Mouse (Mus musculus) cerebellum, postnatal 14 days (tissue): ENCODE data around the gene Tmem219.
A peak's percentile ranks its signal among the peaks of the same experiment; 100 is the strongest.

Experiments
- DNase-seq, 2 experiments: peaks; one replicate each; pipeline ENCODE4 v3.0.0; 2021; ENCODE audit warnings: mixed read lengths in 2 of 2

Tmem219 gene

DNA sequence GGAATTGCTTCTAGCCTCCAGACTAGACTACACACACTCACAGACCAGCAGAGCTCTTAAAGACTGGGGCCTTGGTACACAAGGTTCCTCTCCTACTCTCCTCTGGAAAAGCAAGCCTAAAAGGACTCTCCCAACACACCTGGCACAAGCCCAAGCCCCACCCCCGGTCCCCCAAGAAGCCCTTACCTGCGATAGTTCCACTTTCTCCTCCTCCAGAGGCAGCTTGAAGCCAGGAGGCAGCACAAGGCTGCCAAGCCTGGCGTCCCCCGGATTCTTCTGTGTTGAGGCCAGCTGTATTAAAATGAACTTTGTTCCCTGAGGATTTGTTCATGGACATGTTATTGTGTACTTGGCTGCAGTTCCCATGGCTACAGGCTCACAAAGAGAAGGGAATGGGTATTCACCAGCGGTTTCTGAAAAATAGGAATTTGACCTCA lies at the start of gene Tmem219:
TSS of gene Tmem219 (minus strand) at position 294 of the 437 bp plus-strand sequence.
- DNase-seq, result peak; percentile 13 to 30

DNA sequence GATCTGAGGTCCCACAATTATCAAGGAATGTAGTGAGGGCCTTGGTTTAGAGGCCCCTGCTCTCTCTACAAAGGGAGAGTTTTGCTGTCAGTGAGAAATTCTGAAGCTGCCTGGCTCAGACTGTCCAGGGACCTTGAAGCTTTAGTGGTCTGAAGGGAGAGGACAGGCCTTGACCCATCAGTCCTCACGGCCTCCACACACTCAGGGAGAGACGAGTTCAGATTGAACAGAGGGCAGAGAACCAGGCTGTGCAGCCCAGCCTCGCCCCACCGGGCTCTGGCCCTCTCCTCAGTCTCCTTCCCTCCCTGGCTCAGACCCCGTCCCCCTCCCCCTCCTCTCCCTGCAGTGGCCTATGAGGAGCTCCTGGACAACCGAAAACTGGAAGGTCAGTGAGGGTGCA lies 44.6 kb upstream of the Tmem219 start:
- DNase-seq, result no peak

DNA sequence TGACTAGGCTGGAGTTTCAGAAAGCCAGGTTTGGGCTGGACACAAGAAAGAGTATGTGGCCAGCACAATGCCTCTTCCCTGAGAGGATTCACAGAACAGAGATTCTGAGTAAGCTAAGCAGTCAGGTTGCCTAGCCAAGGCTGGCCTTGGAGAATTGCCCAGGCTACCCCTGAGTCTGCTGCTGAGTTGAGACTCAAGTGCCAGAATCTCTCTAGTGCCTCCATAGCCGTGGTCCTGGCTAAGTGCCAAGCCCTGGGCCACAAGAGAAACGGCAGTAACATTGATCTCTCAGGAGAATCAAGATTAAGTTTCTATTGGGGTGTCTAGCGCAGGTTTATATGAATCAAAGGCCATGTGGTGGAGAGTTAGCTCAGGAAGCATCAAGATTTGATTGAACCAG lies 42.9 kb upstream of the Tmem219 start:
- peak; percentile 82 to 86 for DNase-seq

GRCm38 (mm10) chr7:126963548-126964286 lies 41.0 kb upstream of the Tmem219 start:
- DNase-seq, result peak; percentile 51 to 52

GRCm38 (mm10) chr7:126961965-126962364 lies 39.2 kb upstream of the Tmem219 start:
- no peak for DNase-seq

- no peak for DNase-seq
Measured at GRCm38 (mm10) chr7:126961095-126961494, 38.4 kb upstream of the Tmem219 start.

GRCm38 (mm10) chr7:126959780-126960179 lies 37.1 kb upstream of the Tmem219 start:
- DNase-seq, result peak in 1 of 2 experiments; percentile 46

GRCm38 (mm10) chr7:126955125-126955524 lies 32.4 kb upstream of the Tmem219 start:
- no peak for DNase-seq

GRCm38 (mm10) chr7:126952646-126953045 lies 29.9 kb upstream of the Tmem219 start:
- DNase-seq, result no peak

DNA sequence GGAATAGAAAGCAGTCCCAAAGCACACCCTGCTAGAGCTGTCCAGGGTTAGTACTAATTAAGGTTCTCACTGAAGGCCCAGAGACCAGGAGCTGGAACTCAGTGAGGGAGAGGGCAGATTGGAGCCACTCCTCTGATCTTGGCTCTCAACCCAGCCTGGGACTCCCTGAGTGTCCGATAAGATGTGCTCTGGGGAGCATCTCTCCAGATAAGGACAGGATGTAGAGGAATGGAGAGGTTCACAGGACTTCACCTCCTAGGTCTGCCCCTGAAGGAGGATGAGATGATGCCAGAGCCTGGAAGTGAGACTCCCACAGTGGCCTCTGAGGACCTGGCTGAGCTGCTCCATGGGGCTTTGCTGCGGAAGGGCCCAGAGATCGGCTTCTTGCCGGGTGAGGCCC lies 29.0 kb upstream of the Tmem219 start:
- DNase-seq, result peak; percentile 31 to 42

- peak; percentile 64 to 78 for DNase-seq
Measured at GRCm38 (mm10) chr7:126950647-126951615, 28.2 kb upstream of the Tmem219 start.

- DNase-seq, result peak; percentile 90 to 91
Measured at GRCm38 (mm10) chr7:126949793-126950646, 27.3 kb upstream of the Tmem219 start, which contains the start of gene Sez6l2. Gene Sez6l2 (plus strand): TSS chr7:126950563.

DNA sequence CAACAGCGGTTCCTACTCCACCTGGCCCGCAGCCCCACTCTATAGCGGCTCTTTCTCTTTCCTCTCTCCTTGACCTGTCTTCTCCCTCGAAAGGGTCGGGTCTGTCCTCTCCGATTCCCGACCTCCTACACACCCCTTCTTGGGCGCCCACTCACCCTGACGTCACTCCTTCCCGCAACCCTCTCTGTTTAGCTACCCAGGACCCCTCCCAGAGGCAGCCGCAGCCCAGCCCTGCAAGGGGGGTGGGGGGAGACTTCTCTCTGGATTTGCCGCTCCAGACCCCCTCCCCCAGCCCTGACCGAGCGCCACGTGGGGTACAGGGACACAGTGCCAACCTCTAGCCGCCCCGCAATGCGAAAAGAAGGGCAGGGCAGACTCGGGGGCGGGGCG lies 26.7 kb upstream of the Tmem219 start, which contains the start of gene Asphd1:
TSS of gene Asphd1 (minus strand) at position 180 of the 390 bp plus-strand sequence.
- DNase-seq, result peak in 1 of 2 experiments; percentile 85

- peak in 1 of 2 experiments; percentile 33 for DNase-seq
Measured at GRCm38 (mm10) chr7:126948626-126949025, 25.9 kb upstream of the Tmem219 start.

DNA sequence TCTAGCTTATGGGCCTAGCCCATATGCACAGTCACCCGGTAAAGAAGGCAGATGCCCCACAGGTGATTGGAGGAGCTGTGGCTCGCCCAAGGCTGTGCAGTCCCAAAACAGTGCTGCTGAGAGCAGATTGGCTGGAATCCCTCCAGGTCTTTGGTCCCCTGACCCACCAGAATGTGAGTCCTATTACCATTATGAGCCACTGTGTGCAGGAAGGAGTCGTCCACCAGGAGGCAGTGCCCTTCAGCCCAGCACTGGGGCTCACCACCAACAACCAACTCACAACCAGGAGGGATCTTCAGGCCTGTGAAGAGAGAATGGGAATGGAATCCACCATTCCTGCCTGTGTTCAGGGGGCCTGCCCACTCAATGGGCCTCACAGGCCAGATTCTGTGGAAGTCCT lies 23.8 kb upstream of the Tmem219 start:
- peak; percentile 71 to 84 for DNase-seq

GRCm38 (mm10) chr7:126941801-126942200 lies 19.1 kb upstream of the Tmem219 start:
- DNase-seq, result no peak

- DNase-seq, result no peak
Measured at GRCm38 (mm10) chr7:126941171-126941570, 18.5 kb upstream of the Tmem219 start.

DNA sequence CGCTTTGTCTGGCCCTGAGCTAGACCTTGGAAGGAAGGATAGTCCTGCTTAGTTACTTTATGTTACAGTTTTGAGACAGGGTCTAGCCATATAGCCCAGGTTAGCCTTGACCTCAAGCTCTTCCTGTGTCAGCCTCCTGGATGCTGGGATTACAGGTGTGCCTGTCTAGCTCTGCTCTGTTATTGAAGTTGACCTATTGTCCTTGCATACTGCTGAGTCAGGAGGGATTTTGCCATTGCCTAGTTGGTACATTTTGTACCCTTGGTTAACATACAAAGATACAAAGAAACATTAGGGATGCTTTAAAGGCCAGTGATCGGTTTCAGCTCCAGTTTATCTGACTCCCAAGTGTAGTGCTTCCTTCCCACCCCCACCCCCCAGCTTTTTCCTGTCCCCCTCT lies 9.9 kb upstream of the Tmem219 start:
- DNase-seq, result no peak

- no peak for DNase-seq
Measured at GRCm38 (mm10) chr7:126929046-126929445, 6.3 kb upstream of the Tmem219 start.

- peak; percentile 93 to 96 for DNase-seq
Measured at GRCm38 (mm10) chr7:126928384-126929037, 5.8 kb upstream of the Tmem219 start, which contains the start of gene Kctd13. Gene Kctd13 (plus strand): TSS chr7:126928879.

DNA sequence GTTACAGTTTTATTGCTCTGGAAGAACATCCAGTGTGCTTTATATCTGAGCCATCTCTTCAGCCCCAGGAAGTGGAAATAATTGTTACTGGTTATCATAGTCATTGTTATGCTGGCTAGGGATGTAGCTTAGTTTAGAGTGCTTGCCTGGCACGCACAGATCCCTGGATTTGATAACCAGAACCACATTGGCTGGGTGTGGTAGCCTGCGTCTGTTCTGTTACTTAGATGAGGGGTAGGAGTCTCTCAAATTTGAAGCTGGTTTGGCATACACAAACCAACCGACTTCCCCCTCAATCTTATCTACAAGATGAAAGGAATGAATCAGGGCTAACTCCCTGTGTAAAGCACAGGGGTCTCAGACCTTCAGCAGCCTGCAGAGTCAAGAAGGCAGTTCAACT lies 3.6 kb upstream of the Tmem219 start:
- no peak for DNase-seq

- no peak for DNase-seq
Measured at GRCm38 (mm10) chr7:126923999-126924398, 1.3 kb upstream of the Tmem219 start.
